In the genomic region with DNA sequence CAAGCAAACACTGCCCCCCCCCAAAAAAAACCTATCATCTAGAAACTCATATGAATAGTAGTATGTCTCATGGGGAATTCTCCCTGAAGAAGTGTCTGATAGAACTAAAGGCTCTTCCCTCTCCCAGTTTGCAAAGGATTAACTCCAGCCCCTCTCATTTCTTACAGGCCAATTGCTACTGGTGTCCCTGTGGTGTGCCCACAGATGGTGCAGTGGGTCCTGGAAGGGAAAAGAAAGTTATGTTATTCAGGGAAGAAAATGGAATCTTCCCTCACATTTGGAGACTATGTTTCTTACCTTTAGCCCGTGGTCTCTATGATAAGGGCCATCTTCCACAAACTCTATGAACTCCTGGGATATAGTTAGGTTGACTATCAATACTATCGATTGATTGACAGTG, we compare ENCODE assay signal across 33 mouse cellular contexts.
"Had no signal": no experiment of that assay in that cellular context is flagged by ENCODE, and none has a peak within 500 bp of the region (broad histone marks: within the 10 kb centered on the region; RNA-seq: fewer than 3 reads in every experiment).

No protein-coding gene starts in this region.

- H3K4me1 ChIP-seq: liver, embryonic 12.5 days; liver, embryonic 13.5 days; liver, embryonic 15.5 days; lung, embryonic 15.5 days; megakaryocyte, embryonic 14.5 days; midbrain, embryonic 13.5 days; midbrain, embryonic 15.5 days had no signal

- H3K9me3 ChIP-seq: limb, embryonic 10.5 days; limb, embryonic 12.5 days; limb, embryonic 13.5 days; limb, embryonic 15.5 days; liver, embryonic 12.5 days; liver, embryonic 13.5 days; liver, embryonic 15.5 days; lung, embryonic 15.5 days; megakaryocyte, embryonic 14.5 days; midbrain, embryonic 10.5 days; midbrain, embryonic 12.5 days; midbrain, embryonic 13.5 days; midbrain, embryonic 15.5 days; neural tube, embryonic 12.5 days; neural tube, embryonic 13.5 days had no signal

- H3K27me3 ChIP-seq: lung, embryonic 15.5 days; megakaryocyte, embryonic 14.5 days; midbrain, embryonic 15.5 days; neural tube, embryonic 12.5 days; neural tube, embryonic 13.5 days had no signal

- ATAC-seq: liver, embryonic 12.5 days; liver, postnatal 0 days; lung, postnatal 0 days; midbrain, embryonic 13.5 days; midbrain, embryonic 15.5 days; midbrain, embryonic 16.5 days had no signal

- H3K27ac ChIP-seq: limb, embryonic 10.5 days; limb, embryonic 12.5 days; limb, embryonic 13.5 days; limb, embryonic 15.5 days; liver, embryonic 12.5 days; liver, embryonic 13.5 days; liver, embryonic 14.5 days; liver, embryonic 15.5 days; lung, embryonic 15.5 days; macrophage; midbrain, embryonic 10.5 days; midbrain, embryonic 12.5 days; midbrain, embryonic 13.5 days; midbrain, embryonic 15.5 days; neural tube, embryonic 12.5 days; neural tube, embryonic 13.5 days had no signal

- H3K4me3 ChIP-seq: limb, embryonic 10.5 days; limb, embryonic 12.5 days; limb, embryonic 13.5 days; limb, embryonic 15.5 days; liver, embryonic 12.5 days; liver, embryonic 13.5 days; liver, embryonic 15.5 days; lung, embryonic 15.5 days; megakaryocyte, embryonic 14.5 days; midbrain, embryonic 10.5 days; midbrain, embryonic 12.5 days; midbrain, embryonic 13.5 days; midbrain, embryonic 15.5 days; myocyte; neural tube, embryonic 12.5 days; neural tube, embryonic 13.5 days had no signal

- H3K9ac ChIP-seq: limb, embryonic 12.5 days; limb, embryonic 13.5 days; limb, embryonic 15.5 days; liver, embryonic 12.5 days; liver, embryonic 13.5 days; liver, embryonic 14.5 days; liver, embryonic 15.5 days; liver, postnatal 0 days; lung, embryonic 14.5 days; lung, embryonic 15.5 days; midbrain, embryonic 12.5 days; midbrain, embryonic 13.5 days; midbrain, embryonic 15.5 days; neural tube, embryonic 12.5 days; neural tube, embryonic 13.5 days had no signal

- DNase-seq: left cerebral cortex, postnatal 4 days; liver; liver, embryonic 13.5 days; liver, postnatal 0 days; lung, adult 18-20 months; lung, adult 2 months; lung, embryonic 14.5 days; lung, postnatal 10 days; lung, postnatal 14 days; lung, postnatal 36 days; lung, postnatal 4 days; midbrain, embryonic 14.5 days had no signal

- H3K4me2 ChIP-seq: limb, embryonic 12.5 days; limb, embryonic 13.5 days; limb, embryonic 15.5 days; liver, embryonic 11.5 days; liver, embryonic 12.5 days; liver, embryonic 13.5 days; liver, embryonic 15.5 days; lung, embryonic 14.5 days; lung, embryonic 15.5 days; midbrain, embryonic 11.5 days; midbrain, embryonic 12.5 days; midbrain, embryonic 13.5 days; midbrain, embryonic 15.5 days; neural tube, embryonic 12.5 days; neural tube, embryonic 13.5 days had no signal

- H3K36me3 ChIP-seq: limb, embryonic 10.5 days; limb, embryonic 13.5 days; limb, embryonic 15.5 days; liver, embryonic 12.5 days; liver, embryonic 13.5 days; liver, embryonic 15.5 days; lung, embryonic 15.5 days; midbrain, embryonic 10.5 days; midbrain, embryonic 12.5 days; midbrain, embryonic 13.5 days; midbrain, embryonic 15.5 days; neural tube, embryonic 12.5 days; neural tube, embryonic 13.5 days had no signal
